Mouse (Mus musculus): ENCODE measurements around the gene Acsbg2. TPM values are rescaled to one million over a fixed set of nuclear protein-coding genes. Genes with fewer than 3 reads are reported as not detected.

The Acsbg2 gene
- polyA plus RNA-seq, 1 experiment from 2014 or later: not detected

DNA sequence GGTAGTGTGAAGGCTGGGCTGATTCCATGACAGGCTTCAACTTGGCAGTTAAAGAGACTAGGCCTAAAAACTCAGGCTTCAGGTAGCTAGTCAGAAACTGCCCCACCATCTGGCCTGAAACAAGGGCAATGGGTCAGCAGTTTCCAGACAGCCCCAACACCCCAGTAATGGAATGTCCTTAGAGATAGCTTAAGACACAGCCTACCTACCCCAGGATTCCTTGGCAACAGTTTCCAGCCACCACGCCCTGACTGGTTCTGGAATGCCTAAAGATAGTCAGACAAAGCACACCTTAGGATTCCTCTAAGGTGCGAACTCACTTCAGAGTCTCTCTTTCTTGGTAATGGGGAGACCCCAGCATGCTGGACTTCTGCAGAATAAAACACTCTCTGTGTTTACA lies 51.9 kb downstream of the Acsbg2 start:
- H3K36me3 ChIP-seq (ENCODE audit: insufficient read depth, low read length): no peaks in the 10 kb centered on the region
- no peak overlapping the region for H3K27ac ChIP-seq
- H3K9me3 ChIP-seq (replicated peaks; ENCODE audit: low read length): no peaks in the 10 kb centered on the region
- no peak for ATAC-seq (replicated peaks; ENCODE audit: low FRiP score, low read depth)
- H3K27me3 ChIP-seq (ENCODE audit: insufficient read depth, low read length): no peaks in the 10 kb centered on the region
- no peak overlapping the region for H3K4me3 ChIP-seq (replicated peaks; ENCODE audit: low read depth, low read length)
- no peak overlapping the region for H3K9ac ChIP-seq (ENCODE audit: low read depth, low read length)
- no peak for TF ChIP-seq CTCF (IDR thresholded peaks at IDR 0.05; ENCODE audit: low read depth)
- DNase-seq (ENCODE audit: low spot score): no peak
- H3K4me2 ChIP-seq (ENCODE audit: low read length): no peak overlapping the region
- H3K4me1 ChIP-seq (replicated peaks; ENCODE audit: insufficient read depth, low read length): no peaks in the 10 kb centered on the region
- WGBS: 82% methylated on average over 2 of the region's 2 CpGs

DNA sequence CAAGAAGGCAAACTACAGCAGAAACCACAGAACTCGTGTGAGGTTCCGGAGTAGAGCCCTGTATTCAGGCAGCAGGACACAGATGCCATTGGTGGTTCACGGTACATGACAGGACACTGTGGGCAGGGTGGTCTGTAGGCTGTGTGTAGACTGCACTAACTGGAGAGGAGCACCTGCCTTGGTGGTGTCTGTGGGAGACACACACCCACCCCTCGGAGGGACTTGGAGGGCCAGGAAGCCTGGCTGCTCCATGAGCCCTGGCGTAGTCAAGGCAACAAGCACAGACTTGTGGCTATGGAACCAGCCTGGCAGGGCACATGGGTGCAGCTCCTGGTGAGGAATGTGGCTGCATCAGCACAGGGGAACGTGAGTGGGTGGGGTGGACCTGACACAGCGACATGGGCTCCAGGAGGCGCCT lies 54.5 kb downstream of the Acsbg2 start:
- Histone ChIP-seq H3K9ac (ENCODE audit: low read depth, low read length) (no peak overlapping the region), H3K36me3 (ENCODE audit: insufficient read depth, low read length) (no peaks in the 10 kb centered on the region), H3K4me1 (replicated peaks; ENCODE audit: insufficient read depth, low read length) (no peaks in the 10 kb centered on the region), H3K27me3 (ENCODE audit: insufficient read depth, low read length) (no peaks in the 10 kb centered on the region), H3K9me3 (replicated peaks; ENCODE audit: low read length) (no peaks in the 10 kb centered on the region), H3K27ac (no peak overlapping the region), H3K4me3 (replicated peaks; ENCODE audit: low read depth, low read length) (no peak overlapping the region), H3K4me2 (ENCODE audit: low read length) (no peak overlapping the region)
- DNase-seq (ENCODE audit: low spot score) (no peak), ATAC-seq (replicated peaks; ENCODE audit: low FRiP score, low read depth) (no peak)
- 72% methylated on average over 8 of the region's 8 CpGs for WGBS
- TF ChIP-seq CTCF (IDR thresholded peaks at IDR 0.05; ENCODE audit: low read depth): no peak

DNA sequence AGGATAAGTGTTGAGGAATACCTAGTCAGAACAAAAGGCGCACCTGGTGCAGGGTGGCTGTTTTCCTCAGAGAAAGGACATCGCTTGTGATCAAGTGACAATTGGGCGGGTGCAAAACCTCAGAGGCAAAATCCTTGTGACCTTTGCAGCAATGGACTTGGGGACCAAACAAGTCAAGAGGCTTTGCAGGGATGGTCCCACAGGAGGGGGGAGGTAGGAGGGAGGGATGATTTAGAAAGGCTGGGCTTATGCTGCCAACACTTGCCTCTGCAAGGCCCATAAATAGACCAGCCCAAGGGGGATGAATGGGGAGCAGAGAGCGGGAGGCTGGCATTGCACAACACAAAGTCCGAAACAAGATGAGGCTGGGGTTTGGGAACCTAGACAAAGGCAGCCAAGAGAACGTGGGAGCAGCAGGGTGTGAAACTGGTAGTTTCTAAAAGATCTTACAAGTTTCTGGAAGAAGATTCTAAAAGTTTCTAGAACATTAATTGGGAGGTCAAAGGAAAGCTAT lies 55.2 kb downstream of the Acsbg2 start:
- no peak overlapping the region for H3K4me2 ChIP-seq (ENCODE audit: low read length)
- ATAC-seq (replicated peaks; ENCODE audit: low FRiP score, low read depth): no peak
- H3K27me3 ChIP-seq (ENCODE audit: insufficient read depth, low read length): no peaks in the 10 kb centered on the region
- H3K9ac ChIP-seq (ENCODE audit: low read depth, low read length): no peak overlapping the region
- no peaks in the 10 kb centered on the region for H3K36me3 ChIP-seq (ENCODE audit: insufficient read depth, low read length)
- DNase-seq (ENCODE audit: low spot score): no peak
- no peak for TF ChIP-seq CTCF (IDR thresholded peaks at IDR 0.05; ENCODE audit: low read depth)
- H3K9me3 ChIP-seq (replicated peaks; ENCODE audit: low read length): no peaks in the 10 kb centered on the region
- no peaks in the 10 kb centered on the region for H3K4me1 ChIP-seq (replicated peaks; ENCODE audit: insufficient read depth, low read length)
- WGBS: 67% methylated on average over 6 of the region's 6 CpGs
- H3K27ac ChIP-seq: no peak overlapping the region
- H3K4me3 ChIP-seq (replicated peaks; ENCODE audit: low read depth, low read length): no peak overlapping the region

DNA sequence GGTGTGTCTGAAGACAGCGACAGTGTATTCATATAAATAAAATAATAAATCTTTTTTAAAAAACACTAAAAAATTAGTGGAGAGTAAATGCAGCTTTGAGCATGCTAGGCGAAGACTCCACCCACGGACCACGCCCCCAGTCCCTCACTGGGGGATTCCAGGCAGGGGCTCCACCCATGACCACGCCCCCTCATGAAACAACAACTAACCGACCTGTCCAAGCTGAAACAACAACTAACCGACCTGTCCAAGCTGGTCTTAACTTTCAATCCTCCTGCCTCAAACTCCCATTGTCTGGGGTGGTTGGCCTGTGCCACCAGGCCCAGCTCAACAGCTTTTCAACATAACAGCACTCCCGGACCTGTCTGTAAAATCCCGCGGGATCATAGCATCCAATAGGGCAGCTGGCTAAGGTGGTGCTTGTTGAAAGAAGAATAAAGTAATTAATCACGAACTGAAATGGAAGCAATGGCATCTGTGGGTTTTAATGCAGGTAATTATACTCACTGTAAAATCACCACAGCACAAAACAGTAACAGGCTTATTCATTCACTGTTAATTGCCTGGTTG lies 56.1 kb downstream of the Acsbg2 start:
- no peaks in the 10 kb centered on the region for H3K27me3 ChIP-seq (ENCODE audit: insufficient read depth, low read length)
- DNase-seq (ENCODE audit: low spot score) (peak; percentile 41), ATAC-seq (replicated peaks; ENCODE audit: low FRiP score, low read depth) (peak; percentile 31; the same call in 1 of the 2 replicates)
- no peak for TF ChIP-seq CTCF (IDR thresholded peaks at IDR 0.05; ENCODE audit: low read depth)
- H3K4me3 ChIP-seq (replicated peaks; ENCODE audit: low read depth, low read length): no peak overlapping the region
- H3K4me1 ChIP-seq (replicated peaks; ENCODE audit: insufficient read depth, low read length): no peaks in the 10 kb centered on the region
- no peak overlapping the region for H3K27ac ChIP-seq
- 31% methylated on average over 11 of the region's 11 CpGs for WGBS
- H3K9ac ChIP-seq (ENCODE audit: low read depth, low read length): no peak overlapping the region
- no peaks in the 10 kb centered on the region for H3K9me3 ChIP-seq (replicated peaks; ENCODE audit: low read length)
- H3K36me3 ChIP-seq (ENCODE audit: insufficient read depth, low read length): no peaks in the 10 kb centered on the region
- H3K4me2 ChIP-seq (ENCODE audit: low read length): no peak overlapping the region

DNA sequence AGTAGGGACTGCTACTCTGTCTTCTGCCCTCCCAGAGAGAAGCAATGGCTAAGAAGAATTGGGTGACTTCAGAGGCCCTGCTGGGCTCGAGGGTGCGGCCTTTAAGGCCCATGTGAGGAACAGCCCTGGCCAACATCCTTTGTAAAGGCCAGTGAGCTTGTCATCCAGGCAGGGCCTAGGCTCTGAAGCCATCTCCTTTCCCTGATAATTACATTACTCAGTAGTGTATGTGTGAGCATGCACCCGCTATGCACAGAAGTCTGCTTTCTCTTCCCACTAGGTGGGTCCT lies 59.2 kb downstream of the Acsbg2 start:
- H3K27ac ChIP-seq: no peak overlapping the region
- 79% methylated on average over 3 of the region's 3 CpGs for WGBS
- H3K9me3 ChIP-seq (replicated peaks; ENCODE audit: low read length): no peaks in the 10 kb centered on the region
- no peak for DNase-seq (ENCODE audit: low spot score)
- H3K4me2 ChIP-seq (ENCODE audit: low read length): no peak overlapping the region
- no peaks in the 10 kb centered on the region for H3K27me3 ChIP-seq (ENCODE audit: insufficient read depth, low read length)
- no peaks in the 10 kb centered on the region for H3K4me1 ChIP-seq (replicated peaks; ENCODE audit: insufficient read depth, low read length)
- H3K4me3 ChIP-seq (replicated peaks; ENCODE audit: low read depth, low read length): no peak overlapping the region
- TF ChIP-seq CTCF (IDR thresholded peaks at IDR 0.05; ENCODE audit: low read depth): no peak
- ATAC-seq (replicated peaks; ENCODE audit: low FRiP score, low read depth): no peak
- H3K36me3 ChIP-seq (ENCODE audit: insufficient read depth, low read length): no peaks in the 10 kb centered on the region
- H3K9ac ChIP-seq (ENCODE audit: low read depth, low read length): no peak overlapping the region

DNA sequence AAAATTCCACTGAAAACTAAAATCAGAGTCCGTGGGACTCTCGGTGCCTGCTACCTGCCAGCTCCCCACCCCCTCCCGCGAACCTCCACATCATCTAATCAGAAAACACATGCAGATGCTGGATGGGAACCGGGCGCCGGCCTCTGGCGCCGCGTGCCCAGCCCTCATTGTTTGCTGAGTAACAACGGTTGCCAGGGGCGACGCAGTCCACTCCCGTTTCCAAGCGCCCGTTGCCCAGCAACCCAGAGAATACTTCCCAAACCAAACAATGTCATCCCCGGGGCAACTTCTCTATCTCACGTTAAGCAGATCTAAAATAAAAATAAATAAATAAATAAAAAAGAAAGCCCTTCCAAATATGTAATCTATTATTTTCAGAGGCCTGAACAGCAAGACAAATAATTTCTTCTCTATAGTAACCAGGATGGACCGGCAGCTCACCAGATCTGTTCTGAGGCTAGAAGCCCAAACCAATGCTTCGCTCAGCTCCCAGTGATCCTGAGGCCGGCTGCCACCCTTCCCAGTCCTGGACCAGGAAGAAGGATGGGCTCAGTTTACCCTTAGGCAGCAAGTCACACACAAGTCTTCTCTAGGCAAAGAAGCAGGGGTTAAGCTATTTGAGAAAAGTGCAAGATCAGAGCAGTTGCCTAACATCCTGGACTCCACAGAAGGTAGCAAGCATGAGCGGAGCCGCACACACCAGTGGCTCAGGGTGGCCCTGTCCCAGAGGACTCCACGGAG lies 59.8 kb downstream of the Acsbg2 start:
- no peak for TF ChIP-seq CTCF (IDR thresholded peaks at IDR 0.05; ENCODE audit: low read depth)
- no peaks in the 10 kb centered on the region for H3K9me3 ChIP-seq (replicated peaks; ENCODE audit: low read length)
- H3K4me2 ChIP-seq (ENCODE audit: low read length): no peak overlapping the region
- ATAC-seq (replicated peaks; ENCODE audit: low FRiP score, low read depth) (0 out of 2 replicates have a peak, but pooled peaks have one; percentile 37), DNase-seq (ENCODE audit: low spot score) (peak; percentile 82)
- no peaks in the 10 kb centered on the region for H3K36me3 ChIP-seq (ENCODE audit: insufficient read depth, low read length)
- H3K27ac ChIP-seq: no peak overlapping the region
- H3K27me3 ChIP-seq (ENCODE audit: insufficient read depth, low read length): no peaks in the 10 kb centered on the region
- no peaks in the 10 kb centered on the region for H3K4me1 ChIP-seq (replicated peaks; ENCODE audit: insufficient read depth, low read length)
- WGBS: 19% methylated on average over 24 of the region's 24 CpGs
- no peak overlapping the region for H3K9ac ChIP-seq (ENCODE audit: low read depth, low read length)
- H3K4me3 ChIP-seq (replicated peaks; ENCODE audit: low read depth, low read length): no peak overlapping the region

All from kidney, postnatal 0 days (tissue).